Mouse (Mus musculus): ENCODE measurements around the gene 4632433K11Rik.

DNA sequence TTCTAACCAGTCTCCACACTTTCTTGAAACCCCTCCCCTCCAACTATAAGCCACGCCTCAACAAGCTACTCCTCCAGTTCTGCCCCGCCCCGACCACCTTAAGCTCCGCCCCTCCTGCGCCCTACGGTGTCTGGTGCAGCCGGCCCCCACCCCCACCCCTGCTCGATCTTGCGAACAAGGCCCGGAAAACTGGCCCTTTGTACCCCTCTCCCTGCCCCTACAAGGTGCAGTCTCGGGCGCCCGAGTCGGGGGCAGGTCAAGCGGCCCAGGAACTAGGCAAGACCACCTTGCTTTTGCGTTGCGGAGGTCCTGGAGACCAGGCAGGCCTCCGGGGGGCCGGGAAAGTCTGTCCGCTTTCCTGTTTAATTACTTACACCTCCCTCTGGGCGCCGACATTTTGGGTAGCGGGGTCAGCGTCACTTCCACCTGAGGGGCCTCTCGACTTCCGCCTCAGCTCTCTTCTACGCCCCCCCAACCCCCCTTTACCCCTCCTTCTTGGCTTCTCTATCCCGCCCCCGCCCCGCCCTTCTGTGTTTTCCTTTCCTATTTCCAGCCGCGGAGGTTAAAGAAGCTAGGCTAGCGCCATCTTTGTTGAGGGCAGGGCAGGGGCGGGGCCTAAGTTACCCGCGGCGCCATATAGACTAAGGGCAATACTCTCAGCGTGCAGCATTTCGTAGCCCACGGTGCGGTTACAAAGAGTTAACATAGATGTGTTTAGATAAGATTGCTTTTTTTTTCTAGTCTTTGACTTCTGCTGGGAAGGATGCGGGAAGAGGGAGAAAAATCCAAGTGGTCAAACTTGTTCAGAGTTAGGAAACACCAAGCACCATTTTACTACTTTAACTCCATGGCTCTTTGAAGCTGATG lies 19.4 kb upstream of the 4632433K11Rik start, which contains the start of the genes Zfp524 and Fiz1:
- TF ChIP-seq POLR2A (IDR thresholded peaks at IDR 0.05; ENCODE audit: control insufficient read depth in 1 of 2, insufficient read depth in 1 of 2, low read depth in 1 of 2, low read length in 2 of 2, poor library complexity in 1 of 2) (peak; percentile 59 to 61; a peak in 1 of 4 replicates), CTCF (IDR thresholded peaks at IDR 0.05 in 2 of 3, conservative IDR thresholded peaks at IDR 0.05 in 1 of 3; ENCODE audit: control insufficient read depth in 1 of 3, insufficient read depth in 1 of 3, low read depth in 2 of 3, low read length in 3 of 3, poor library complexity in 1 of 3, severe bottlenecking in 1 of 3) (no peak), NELFE (IDR thresholded peaks at IDR 0.05; ENCODE audit: low read depth, low read length) (peak; percentile 75), JUND (IDR thresholded peaks at IDR 0.05; ENCODE audit: low read depth, low read length) (no peak), KAT2A (conservative IDR thresholded peaks at IDR 0.05; ENCODE audit: low read depth, low read length) (peak; percentile 76; the same call in 1 of the 2 replicates)
